Mouse (Mus musculus) thymus, adult 2 months (tissue): ENCODE results near the gene Gdf5.
A peak's percentile ranks its signal among the peaks of the same experiment; 100 is the strongest.

Experiments used
- CTCF ChIP-seq: fragments of 200-500 bp; IDR thresholded peaks from 2 replicates; pipeline ENCODE4 v1.5.1; 2012; ENCODE audit warnings: mild to moderate bottlenecking, control low read depth, low read length, moderate library complexity, borderline replicate concordance; ENCODE audit not compliant: control insufficient read depth, poor library complexity, insufficient read depth; ENCODE audit errors: extremely low read depth
- POLR2A ChIP-seq: fragments of 200-500 bp; IDR thresholded peaks from 2 replicates; pipeline ENCODE4 v1.6.1; 2012; ENCODE audit warnings: mild to moderate bottlenecking, low read length, control low read depth, moderate library complexity; ENCODE audit not compliant: control insufficient read depth, poor library complexity, insufficient read depth; ENCODE audit errors: extremely low read depth

- peak; percentile 60; the same call in 1 of the 2 replicates for TF ChIP-seq CTCF
- no peak for TF ChIP-seq POLR2A
Observed at GRCm38 (mm10) chr2:155974087-155974731, 29.0 kb upstream of the Gdf5 start.
